Mouse (Mus musculus): ENCODE results near the gene Inpp4b.

- no peak for TF ChIP-seq POLR2A (IDR thresholded peaks at IDR 0.05; ENCODE audit: extremely low read depth, insufficient read depth, low read length)
- no peak for TF ChIP-seq CTCF (IDR thresholded peaks at IDR 0.05; ENCODE audit: extremely low read depth, insufficient read depth, low read length)
Measured at GRCm38 (mm10) chr8:82067619-82068018, 725.3 kb downstream of the Inpp4b start.

Measured in cortical plate, adult 2 months (tissue).